Mouse (Mus musculus) lung, postnatal 0 days (tissue): Measurements from ENCODE around the gene Grik1. TPM values are rescaled to one million over a fixed set of nuclear protein-coding genes. Genes with fewer than 3 reads are reported as not detected.

ENCODE experiments used
- ATAC-seq: fragments of 200-750 bp; cut with Nextera tagmentation; 2 replicates; pipeline ENCODE4 v1.8.0; 2017; ENCODE audit warnings: moderate library complexity
- DNase-seq: peaks from one replicate; pipeline ENCODE4 v3.0.0-alpha.2; 2016; ENCODE audit warnings: low spot score
- H3K27ac ChIP-seq: fragments of 300-500 bp; sonication (generic); 2 replicates; pipeline ENCODE4 v1.5.1; 2014; ENCODE audit warnings: antibody characterized with exemption, mild to moderate bottlenecking, low read length, mixed read lengths
- H3K27me3 ChIP-seq: fragments of 300-500 bp; sonication (generic); replicated peaks from 2 replicates; pipeline ENCODE4 v1.6.1; 2014; ENCODE audit warnings: low read length, mixed read lengths; ENCODE audit not compliant: insufficient read depth
- H3K36me3 ChIP-seq: fragments of 300-500 bp; sonication (generic); 2 replicates; pipeline ENCODE4 v1.6.1; 2014; ENCODE audit warnings: low read length, mixed read lengths; ENCODE audit not compliant: insufficient read depth
- H3K4me1 ChIP-seq: fragments of 300-500 bp; sonication (generic); 2 replicates; pipeline ENCODE4 v1.6.1; 2014; ENCODE audit warnings: antibody characterized with exemption, low read depth, low read length, mixed read lengths; ENCODE audit not compliant: insufficient read depth
- H3K4me2 ChIP-seq: fragments of 300-500 bp; sonication (generic); replicated peaks from 2 replicates; pipeline ENCODE4 v1.6.1; 2014; ENCODE audit warnings: low read depth, mild to moderate bottlenecking, low read length, moderate library complexity, mixed read lengths
- H3K4me3 ChIP-seq: fragments of 300-500 bp; sonication (generic); 2 replicates; pipeline ENCODE4 v1.5.1; 2014; ENCODE audit warnings: low read depth, low read length
- H3K9ac ChIP-seq: fragments of 300-500 bp; sonication (generic); replicated peaks from 2 replicates; pipeline ENCODE4 v1.6.1; 2014; ENCODE audit warnings: low read depth, mild to moderate bottlenecking
- H3K9me3 ChIP-seq: fragments of 300-500 bp; sonication (generic); 2 replicates; pipeline ENCODE4 v1.6.1; 2016; ENCODE audit warnings: low read length, mixed read lengths
- CTCF ChIP-seq: IDR thresholded peaks from 2 replicates; pipeline ENCODE4 v1.5.1; 2016; ENCODE audit warnings: antibody characterized with exemption, mild to moderate bottlenecking
- EP300 ChIP-seq: IDR thresholded peaks from 2 replicates; pipeline ENCODE4 v1.6.1; 2016; ENCODE audit warnings: antibody characterized with exemption, mild to moderate bottlenecking, control low read depth
- WGBS: fragments of 180-500 bp; shearing (Covaris S2); extraction: QIAGEN DNeasy Blood & Tissue Kit; methylation state at CpG from one replicate; pipeline ENCODE4 v1.1.7; 2014; 5-methylcytosine and 5-hydroxymethylcytosine counted together
- polyA plus RNA-seq: library from polyadenylated mRNA; unstranded; fragments of >200 nt; fragmentation: Nextera tagmentation; extraction: Ambion mirVana; gene quantifications from 2 replicates; pipeline ENCODE4 v1.2.1, GENCODE M21; 2015

Gene Grik1
- polyA plus RNA-seq, 1 experiment from 2014 or later = 0.25 TPM

GRCm38 (mm10) chr16:88131103-88131502, 159.0 kb downstream of the Grik1 start:
- DNase-seq = no peak
- 85% methylated on average over 3 of the region's 3 CpGs for WGBS

GRCm38 (mm10) chr16:88125098-88125497, 165.0 kb downstream of the Grik1 start:
- Histone ChIP-seq H3K9me3 (no peaks in the 10 kb centered on the region), H3K9ac (no peak overlapping the region), H3K4me2 (no peak overlapping the region), H3K27me3 (no peaks in the 10 kb centered on the region), H3K36me3 (no peaks in the 10 kb centered on the region), H3K27ac (no peak overlapping the region), H3K4me1 (no peaks in the 10 kb centered on the region), H3K4me3 (no peak overlapping the region)
- ATAC-seq = no peak
- TF ChIP-seq CTCF (no peak), EP300 (no peak)
- no peak for DNase-seq
- 59% methylated on average over 4 of the region's 4 CpGs for WGBS

More at GRCm38 (mm10) chr16:88131103-88131502, 159.0 kb downstream of the Grik1 start:
- no peak for ATAC-seq
- Histone ChIP-seq H3K36me3 (no peaks in the 10 kb centered on the region), H3K4me1 (no peaks in the 10 kb centered on the region), H3K4me2 (no peak overlapping the region), H3K9me3 (no peaks in the 10 kb centered on the region), H3K4me3 (no peak overlapping the region), H3K27ac (no peak overlapping the region), H3K9ac (no peak overlapping the region), H3K27me3 (no peaks in the 10 kb centered on the region)
- no peak for TF ChIP-seq EP300
- TF ChIP-seq CTCF = no peak

- Histone ChIP-seq H3K9me3 (no peaks in the 10 kb centered on the region), H3K27ac (no peak overlapping the region), H3K4me2 (no peak overlapping the region), H3K4me1 (no peaks in the 10 kb centered on the region), H3K4me3 (no peak overlapping the region), H3K36me3 (no peaks in the 10 kb centered on the region), H3K27me3 (no peaks in the 10 kb centered on the region), H3K9ac (no peak overlapping the region)
- DNase-seq (peak; percentile 6), ATAC-seq (no peak)
- 62% methylated on average over 8 of the region's 8 CpGs for WGBS
- TF ChIP-seq EP300 = no peak
- no peak for TF ChIP-seq CTCF
These were observed 177.4 kb downstream of the Grik1 start for GRCm38 (mm10) chr16:88112551-88113138.

DNA sequence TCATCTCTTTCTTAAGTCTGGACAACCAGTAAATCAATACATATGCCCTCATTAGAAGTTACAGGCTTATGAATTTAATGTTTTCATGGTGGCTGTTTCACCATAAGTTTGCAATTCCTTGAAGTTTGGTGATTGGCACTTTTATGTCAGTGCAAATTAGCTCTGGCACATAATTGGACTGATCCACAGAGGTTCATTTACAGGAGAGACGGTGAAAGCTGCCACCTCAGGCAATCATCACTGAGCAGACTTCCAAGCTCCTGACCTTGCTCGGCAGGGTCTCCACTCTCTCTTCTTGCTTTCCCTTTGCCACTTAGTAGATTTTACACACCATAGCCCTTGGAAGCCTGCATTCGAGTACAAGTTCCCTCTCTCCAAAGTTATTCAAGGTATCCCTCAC, 178.6 kb downstream of the Grik1 start:
- no peak overlapping the region for H3K4me3 ChIP-seq
- H3K9me3 ChIP-seq = no peaks in the 10 kb centered on the region
- no peak overlapping the region for H3K9ac ChIP-seq
- 74% methylated on average over 3 of the region's 3 CpGs for WGBS
- no peak for ATAC-seq
- H3K27ac ChIP-seq = no peak overlapping the region
- no peaks in the 10 kb centered on the region for H3K4me1 ChIP-seq
- no peak overlapping the region for H3K4me2 ChIP-seq
- no peak for DNase-seq
- no peak for TF ChIP-seq EP300
- no peak for TF ChIP-seq CTCF
- no peaks in the 10 kb centered on the region for H3K36me3 ChIP-seq
- no peaks in the 10 kb centered on the region for H3K27me3 ChIP-seq

DNA sequence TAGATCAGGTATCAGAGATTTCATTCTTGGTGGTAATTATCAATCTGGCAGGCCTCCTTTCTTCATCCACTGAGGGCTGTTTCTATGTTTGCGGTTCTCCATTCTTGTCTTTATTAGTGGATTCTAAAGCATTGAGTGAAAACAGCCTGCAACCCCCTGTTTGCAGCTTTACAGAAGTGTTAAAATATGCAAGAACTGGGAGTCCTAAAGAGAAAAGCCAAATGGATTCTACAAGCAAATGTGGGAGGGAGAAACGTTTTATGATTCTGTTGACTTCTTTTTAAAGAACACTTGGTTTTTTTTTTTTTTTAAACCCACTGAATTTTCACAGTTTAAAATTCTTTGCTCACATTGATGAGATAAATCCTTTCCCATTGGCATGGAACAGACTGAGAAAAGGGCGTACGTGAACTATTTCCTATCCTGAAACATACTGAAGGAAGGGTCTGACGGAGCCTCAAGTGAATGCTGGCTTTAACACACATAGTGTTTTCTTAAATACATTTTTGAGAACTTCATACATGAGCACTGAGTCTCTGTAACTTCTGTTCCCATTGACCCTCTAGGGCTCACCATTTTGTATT, 195.8 kb downstream of the Grik1 start:
- Histone ChIP-seq H3K9ac (no peak overlapping the region), H3K4me3 (no peak overlapping the region), H3K9me3 (no peaks in the 10 kb centered on the region), H3K27ac (no peak overlapping the region), H3K4me2 (no peak overlapping the region), H3K4me1 (no peaks in the 10 kb centered on the region), H3K36me3 (no peaks in the 10 kb centered on the region), H3K27me3 (no peaks in the 10 kb centered on the region)
- DNase-seq (no peak), ATAC-seq (no peak)
- TF ChIP-seq EP300 (no peak), CTCF (no peak)
- WGBS = 69% methylated on average over 5 of the region's 5 CpGs

GRCm38 (mm10) chr16:88087280-88087679, 202.8 kb downstream of the Grik1 start:
- H3K4me2 ChIP-seq = no peak overlapping the region
- no peaks in the 10 kb centered on the region for H3K9me3 ChIP-seq
- no peaks in the 10 kb centered on the region for H3K4me1 ChIP-seq
- H3K9ac ChIP-seq = no peak overlapping the region
- no peak for DNase-seq
- WGBS = 60% methylated on average over 7 of the region's 7 CpGs
- H3K27ac ChIP-seq = no peak overlapping the region
- ATAC-seq = no peak
- H3K36me3 ChIP-seq = no peaks in the 10 kb centered on the region
- H3K27me3 ChIP-seq = no peaks in the 10 kb centered on the region
- no peak for TF ChIP-seq EP300
- no peak for TF ChIP-seq CTCF
- no peak overlapping the region for H3K4me3 ChIP-seq

- H3K4me2 ChIP-seq = no peak overlapping the region
- H3K4me1 ChIP-seq = no peaks in the 10 kb centered on the region
- no peak overlapping the region for H3K4me3 ChIP-seq
- WGBS = 70% methylated on average over 5 of the region's 5 CpGs
- DNase-seq (no peak), ATAC-seq (no peak)
- H3K9me3 ChIP-seq = no peaks in the 10 kb centered on the region
- TF ChIP-seq CTCF = no peak
- TF ChIP-seq EP300 = no peak
- no peaks in the 10 kb centered on the region for H3K36me3 ChIP-seq
- no peak overlapping the region for H3K27ac ChIP-seq
- H3K27me3 ChIP-seq = no peaks in the 10 kb centered on the region
- H3K9ac ChIP-seq = no peak overlapping the region
These were observed 215.3 kb downstream of the Grik1 start for GRCm38 (mm10) chr16:88074716-88075115.
